Mouse (Mus musculus) erythroblast, embryonic 14.5 days (primary cell): ENCODE measurements around the gene Ddt.

Source experiments
- GATA1 ChIP-seq: IDR thresholded peaks from 2 replicates; pipeline ENCODE4 v1.6.1; 2012; ENCODE audit warnings: low read length, inconsistent platforms, mixed read lengths
- TAL1 ChIP-seq: IDR thresholded peaks from 3 replicates; pipeline ENCODE4 v1.6.1; 2012; ENCODE audit warnings: low read length, inconsistent platforms, mixed read lengths

- TF ChIP-seq GATA1 = no peak
- TF ChIP-seq TAL1 = no peak
Observed at GRCm38 (mm10) chr10:75788277-75788676, 15.1 kb upstream of the Ddt start.
